Mouse (Mus musculus): ENCODE data around the gene Adam10. TPM values are rescaled to one million over a fixed set of nuclear protein-coding genes. Genes with fewer than 3 reads are reported as not detected.

Gene Adam10
- polyA plus RNA-seq, 1 experiment, result 21.7 TPM

GRCm38 (mm10) chr9:70739998-70740397, 61.2 kb downstream of the Adam10 start:
- H3K4me1 ChIP-seq (ENCODE audit: control insufficient read depth, insufficient read depth, low read length), result no peaks in the 10 kb centered on the region
- 83% methylated on average over 5 of the region's 5 CpGs for WGBS
- TF ChIP-seq POLR2A (IDR thresholded peaks at IDR 0.05; ENCODE audit: borderline replicate concordance, extremely low read depth, low read depth, low read length), result no peak
- TF ChIP-seq CTCF (IDR thresholded peaks at IDR 0.05; ENCODE audit: insufficient read depth, low read length), result no peak
- H3K4me3 ChIP-seq (replicated peaks; ENCODE audit: extremely low read depth, low read depth, low read length), result no peak overlapping the region
- DNase-seq, result no peak

DNA sequence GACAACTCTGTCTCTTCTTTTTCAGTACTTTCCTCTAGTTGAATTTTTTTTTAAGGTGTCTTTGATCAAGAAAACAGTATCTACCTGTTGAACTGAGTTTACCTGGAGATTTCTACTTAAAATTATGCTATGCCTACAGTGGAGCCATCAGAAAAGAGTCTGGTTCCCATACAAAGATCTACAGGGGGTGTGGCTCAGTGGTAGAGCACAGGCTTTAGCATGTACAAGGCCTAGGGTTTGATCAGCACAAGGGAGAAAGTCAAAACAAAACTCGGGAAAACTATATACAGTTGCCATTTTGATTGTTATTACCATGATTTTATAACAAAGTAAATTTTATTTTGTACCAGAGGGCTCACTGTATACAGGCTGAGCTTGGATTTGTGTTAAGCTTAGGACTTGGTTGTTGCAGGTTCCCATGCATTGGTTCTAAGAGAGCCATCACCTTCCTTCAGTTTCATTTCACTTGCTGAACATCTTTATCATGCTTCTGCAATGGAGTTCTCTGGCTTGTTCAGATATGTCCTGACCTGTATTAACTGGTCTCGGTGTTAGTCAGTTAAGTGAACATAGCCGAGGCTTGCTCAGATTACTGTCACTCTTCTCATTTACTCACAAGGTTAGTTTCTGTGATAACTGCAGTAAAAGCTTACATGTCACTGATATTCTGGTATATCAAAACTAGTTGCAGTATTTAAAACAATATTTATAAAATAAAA, 72.9 kb downstream of the Adam10 start:
- no peaks in the 10 kb centered on the region; the same call in none of the 2 replicates for H3K4me1 ChIP-seq (ENCODE audit: control insufficient read depth, insufficient read depth, low read length)
- 85% methylated on average over 3 of the region's 3 CpGs for WGBS
- H3K4me3 ChIP-seq (replicated peaks; ENCODE audit: extremely low read depth, low read depth, low read length), result no peak overlapping the region
- no peak for TF ChIP-seq POLR2A (IDR thresholded peaks at IDR 0.05; ENCODE audit: borderline replicate concordance, extremely low read depth, low read depth, low read length)
- TF ChIP-seq CTCF (IDR thresholded peaks at IDR 0.05; ENCODE audit: insufficient read depth, low read length), result no peak
- no peak for DNase-seq

DNA sequence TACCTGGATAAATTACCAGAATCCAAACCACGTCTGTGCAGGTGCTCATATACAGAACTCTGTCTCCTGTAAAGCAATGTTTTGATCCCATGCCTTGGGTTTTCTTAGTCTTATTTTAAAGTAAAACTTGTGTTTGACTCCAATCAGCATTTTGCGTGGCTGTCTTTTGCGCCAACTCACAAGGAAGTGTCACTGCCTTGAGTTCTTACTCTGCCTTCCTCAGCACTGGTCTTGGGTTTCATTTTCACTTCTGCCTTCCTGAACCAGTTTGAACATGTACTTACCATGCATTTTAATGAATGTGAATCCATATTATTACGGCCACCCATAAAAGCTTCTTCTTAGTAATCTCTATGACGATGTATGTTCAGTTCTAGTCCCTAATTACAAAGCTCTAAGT, 82.2 kb downstream of the Adam10 start:
- peak overlapping the region; percentile 34 for H3K4me3 ChIP-seq (replicated peaks; ENCODE audit: extremely low read depth, low read depth, low read length)
- TF ChIP-seq POLR2A (IDR thresholded peaks at IDR 0.05; ENCODE audit: borderline replicate concordance, extremely low read depth, low read depth, low read length), result no peak
- whole genome bisulfite sequencing, result 52% methylated on average over 5 of the region's 5 CpGs
- no peak for DNase-seq
- peaks cover 7% of the 10 kb centered on the region for H3K4me1 ChIP-seq (ENCODE audit: control insufficient read depth, insufficient read depth, low read length)

DNA sequence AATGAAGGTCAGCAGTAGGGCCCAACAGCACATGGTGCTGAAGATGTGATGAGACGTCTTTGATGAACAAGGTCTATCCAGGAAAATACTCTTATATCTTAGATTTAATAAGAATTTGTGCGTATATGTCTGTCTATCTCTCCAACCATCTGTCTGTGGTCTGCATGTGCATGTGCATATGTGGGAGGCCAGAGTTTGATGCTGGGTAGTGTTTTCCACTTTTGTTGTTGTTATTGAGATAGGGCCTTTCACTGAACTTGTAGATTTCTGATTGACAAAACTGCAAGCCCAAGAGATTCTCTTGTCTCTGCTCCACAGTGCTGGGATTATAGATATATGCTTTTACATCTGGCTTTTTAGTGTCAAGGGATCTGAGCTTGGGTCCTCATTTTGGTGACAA, 96.7 kb downstream of the Adam10 start:
- TF ChIP-seq POLR2A (IDR thresholded peaks at IDR 0.05; ENCODE audit: borderline replicate concordance, extremely low read depth, low read depth, low read length) (no peak), CTCF (IDR thresholded peaks at IDR 0.05; ENCODE audit: insufficient read depth, low read length) (no peak)
- WGBS, result 91% methylated on average over 2 of the region's 2 CpGs
- Histone ChIP-seq H3K4me3 (replicated peaks; ENCODE audit: extremely low read depth, low read depth, low read length) (no peak overlapping the region), H3K4me1 (ENCODE audit: control insufficient read depth, insufficient read depth, low read length) (no peaks in the 10 kb centered on the region)
- DNase-seq, result no peak

DNA sequence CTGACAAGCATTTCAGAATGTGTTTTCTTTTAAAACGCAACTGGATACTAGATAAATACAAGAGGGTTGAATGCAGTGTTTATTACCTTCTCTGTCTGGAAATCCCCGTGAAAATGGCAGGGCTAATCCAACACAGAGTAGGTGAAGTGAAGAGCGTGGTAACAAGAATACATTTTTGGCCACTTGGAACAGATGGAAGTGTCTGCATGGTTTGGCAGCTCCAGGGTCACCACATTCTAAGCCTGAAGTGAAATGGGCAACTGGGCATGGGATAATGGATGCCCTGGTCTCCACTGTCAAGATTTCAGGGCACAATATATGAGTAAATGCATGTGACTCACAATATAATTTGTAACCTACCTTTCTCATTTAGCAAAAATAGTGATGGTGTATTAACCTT, 103.4 kb downstream of the Adam10 start:
- no peak for DNase-seq
- H3K4me1 ChIP-seq (ENCODE audit: control insufficient read depth, insufficient read depth, low read length), result no peaks in the 10 kb centered on the region; the same call in 1 of the 2 replicates
- 87% methylated on average over 3 of the region's 3 CpGs for WGBS
- TF ChIP-seq POLR2A (IDR thresholded peaks at IDR 0.05; ENCODE audit: borderline replicate concordance, extremely low read depth, low read depth, low read length) (no peak), CTCF (IDR thresholded peaks at IDR 0.05; ENCODE audit: insufficient read depth, low read length) (no peak)
- H3K4me3 ChIP-seq (replicated peaks; ENCODE audit: extremely low read depth, low read depth, low read length), result no peak overlapping the region

DNA sequence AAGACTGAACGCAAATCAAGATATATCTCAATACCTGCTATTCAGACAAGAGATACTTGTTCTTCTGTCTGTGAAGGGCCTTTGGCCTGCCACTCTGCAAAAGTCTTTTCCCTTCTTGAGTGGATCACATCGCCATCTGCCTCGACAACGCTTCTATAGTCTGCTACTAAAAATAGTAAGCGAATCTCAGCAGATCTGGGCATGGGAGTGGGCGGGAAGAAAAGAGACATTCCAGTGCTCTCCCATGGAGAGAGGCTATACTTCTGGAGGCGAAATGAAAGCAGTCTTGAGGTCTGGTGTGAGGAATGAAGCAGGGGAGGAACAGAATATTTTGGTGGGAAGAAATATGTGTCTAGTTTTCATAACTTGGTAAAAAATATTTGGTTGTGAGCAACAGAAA, 109.9 kb downstream of the Adam10 start:
- no peak for TF ChIP-seq POLR2A (IDR thresholded peaks at IDR 0.05; ENCODE audit: borderline replicate concordance, extremely low read depth, low read depth, low read length)
- TF ChIP-seq CTCF (IDR thresholded peaks at IDR 0.05; ENCODE audit: insufficient read depth, low read length), result no peak
- no peak for DNase-seq
- H3K4me3 ChIP-seq (replicated peaks; ENCODE audit: extremely low read depth, low read depth, low read length), result no peak overlapping the region
- no peaks in the 10 kb centered on the region; the same call in 1 of the 2 replicates for H3K4me1 ChIP-seq (ENCODE audit: control insufficient read depth, insufficient read depth, low read length)
- 74% methylated on average over 7 of the region's 7 CpGs for WGBS

DNA sequence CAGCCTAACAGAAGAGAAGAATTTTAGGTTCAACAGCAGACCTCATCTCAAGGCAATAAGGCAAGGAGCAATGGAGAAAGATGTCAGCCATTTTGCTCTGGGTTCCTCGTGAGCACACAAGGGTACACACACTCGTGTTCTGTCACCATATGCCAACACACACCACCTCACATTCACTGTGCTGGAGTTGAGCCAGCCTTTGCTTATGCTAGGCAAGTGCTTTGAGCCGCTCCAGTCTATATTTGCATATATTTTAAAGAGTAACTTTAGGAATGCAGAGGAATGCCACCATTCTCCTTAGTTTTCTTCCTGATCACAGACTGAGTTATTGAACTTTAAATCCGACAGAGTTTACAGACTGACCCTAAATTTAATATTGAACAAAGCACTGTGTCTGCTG, 111.8 kb downstream of the Adam10 start:
- Histone ChIP-seq H3K4me1 (ENCODE audit: control insufficient read depth, insufficient read depth, low read length) (no peaks in the 10 kb centered on the region), H3K4me3 (replicated peaks; ENCODE audit: extremely low read depth, low read depth, low read length) (no peak overlapping the region)
- WGBS, result 70% methylated on average over 4 of the region's 4 CpGs
- DNase-seq, result no peak
- TF ChIP-seq CTCF (IDR thresholded peaks at IDR 0.05; ENCODE audit: insufficient read depth, low read length), result no peak
- no peak for TF ChIP-seq POLR2A (IDR thresholded peaks at IDR 0.05; ENCODE audit: borderline replicate concordance, extremely low read depth, low read depth, low read length)

DNA sequence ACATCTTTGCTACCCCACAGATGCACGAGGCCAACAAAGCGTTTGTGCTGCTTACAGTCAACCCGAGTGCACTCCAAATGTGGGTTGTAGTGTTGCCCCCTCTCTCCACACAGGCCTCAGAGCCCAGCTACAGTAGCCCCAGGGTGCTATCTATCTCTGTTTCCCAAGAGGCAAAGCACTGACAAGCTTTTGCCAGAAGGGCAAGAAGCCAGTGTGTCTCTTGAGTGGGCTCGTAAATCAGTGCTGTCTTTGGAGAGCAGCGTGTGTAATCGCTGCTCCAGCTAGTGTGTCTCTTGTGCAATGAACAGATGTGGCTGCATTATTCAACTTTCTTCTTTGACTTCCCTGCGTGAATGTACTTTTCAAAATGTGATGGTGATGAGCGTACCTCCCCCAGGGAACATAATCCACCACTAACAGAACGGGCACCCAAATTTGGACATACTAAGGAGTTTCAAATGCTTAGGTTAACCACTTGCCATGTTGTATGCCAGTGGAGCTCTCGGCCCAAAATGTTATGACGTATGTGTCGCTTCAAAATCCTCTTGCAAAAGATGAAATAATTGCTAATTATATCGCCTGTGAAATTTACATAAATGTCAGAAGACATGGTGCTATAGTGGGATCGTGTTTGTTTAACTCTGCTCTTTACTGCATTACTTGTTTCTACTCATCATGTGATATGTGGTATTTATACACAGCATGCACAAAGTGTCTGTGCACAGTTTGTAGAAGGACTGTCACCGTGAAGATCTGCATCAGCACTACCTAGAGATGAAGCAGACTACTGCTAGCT, 116.0 kb downstream of the Adam10 start:
- no peak for DNase-seq

DNA sequence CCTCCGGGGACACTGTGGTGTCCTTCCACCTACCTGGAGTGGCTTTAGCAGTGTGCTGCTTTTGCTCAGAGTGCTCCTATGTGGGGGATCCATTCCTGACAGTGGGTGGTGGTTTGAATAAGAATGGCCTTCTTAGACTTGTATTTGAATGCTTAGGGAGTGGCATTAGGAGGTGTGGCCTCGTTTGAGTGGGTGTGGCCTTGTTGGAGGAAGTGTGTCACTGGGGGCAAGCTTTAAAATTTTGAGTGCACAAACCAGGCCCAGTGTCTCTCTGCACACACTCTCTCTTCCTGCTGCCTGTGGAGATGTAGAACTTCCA, 116.6 kb downstream of the Adam10 start:
- WGBS, result 66% methylated on average over 2 of the region's 2 CpGs

More for the DNA sequence above, 116.0 kb downstream of the Adam10 start:
- no peak overlapping the region for H3K4me3 ChIP-seq (replicated peaks; ENCODE audit: extremely low read depth, low read depth, low read length)
- 68% methylated on average over 15 of the region's 15 CpGs for WGBS
- TF ChIP-seq CTCF (IDR thresholded peaks at IDR 0.05; ENCODE audit: insufficient read depth, low read length) (no peak), POLR2A (IDR thresholded peaks at IDR 0.05; ENCODE audit: borderline replicate concordance, extremely low read depth, low read depth, low read length) (no peak)
- no peaks in the 10 kb centered on the region for H3K4me1 ChIP-seq (ENCODE audit: control insufficient read depth, insufficient read depth, low read length)

More for the DNA sequence above, 116.6 kb downstream of the Adam10 start:
- no peak for TF ChIP-seq POLR2A (IDR thresholded peaks at IDR 0.05; ENCODE audit: borderline replicate concordance, extremely low read depth, low read depth, low read length)
- no peak for TF ChIP-seq CTCF (IDR thresholded peaks at IDR 0.05; ENCODE audit: insufficient read depth, low read length)
- no peak overlapping the region for H3K4me3 ChIP-seq (replicated peaks; ENCODE audit: extremely low read depth, low read depth, low read length)
- no peaks in the 10 kb centered on the region for H3K4me1 ChIP-seq (ENCODE audit: control insufficient read depth, insufficient read depth, low read length)
- DNase-seq, result no peak
